Mouse (Mus musculus): ENCODE results near the gene Frrs1.

DNA sequence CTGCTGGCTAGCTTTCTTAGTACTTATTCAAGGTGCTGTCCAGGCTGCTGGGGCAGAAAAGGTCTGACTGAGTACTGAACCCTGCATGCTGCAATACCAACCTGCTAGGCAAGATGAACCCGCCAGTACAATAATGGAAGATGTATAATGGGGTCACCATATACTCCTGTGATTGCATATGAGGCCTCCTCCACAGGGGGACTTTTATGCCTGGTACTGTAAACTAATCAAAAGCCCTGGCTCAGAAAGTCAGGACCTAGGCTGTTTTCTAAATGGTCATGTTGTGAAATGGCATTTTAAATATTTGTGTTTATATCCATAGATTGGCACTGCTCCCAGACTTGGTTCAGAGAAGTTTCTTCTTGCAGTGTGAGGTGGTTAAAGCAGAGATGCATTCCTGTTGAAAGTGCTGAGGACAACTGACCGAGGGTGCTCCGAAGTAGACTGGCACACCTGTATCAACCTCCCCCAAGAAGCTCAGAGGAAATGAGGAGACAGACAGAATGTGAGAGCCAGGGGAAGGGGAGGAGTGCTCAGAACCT is 42.5 kb upstream of the Frrs1 start:
- TF ChIP-seq CTCF (IDR thresholded peaks at IDR 0.05; ENCODE audit: control insufficient read depth, insufficient read depth, insufficient replicate concordance, low read depth, low read length) (no peak), POLR2A (IDR thresholded peaks at IDR 0.05; ENCODE audit: control insufficient read depth, low read depth, low read length) (no peak)

Data from testis, adult 2 months (tissue).